Mouse (Mus musculus) CD4-positive, CD25-positive, alpha-beta regulatory T cell, adult 4 months (primary cell): ENCODE results near the gene Tcte1. TPM values are rescaled to one million over a fixed set of nuclear protein-coding genes. Genes with fewer than 3 reads are reported as not detected.
A peak's percentile ranks its signal among the peaks of the same experiment; 100 is the strongest.

Experiments used
- ATAC-seq: one replicate; pipeline ENCODE4 v1.8.0; 2017
- polyA plus RNA-seq, 2 experiments: library from polyadenylated mRNA; unstranded; fragments of 100-300 nt; shearing (Covaris generic); gene quantifications; one replicate each; pipeline ENCODE4 v1.2.1; 2017

Tcte1 gene
- polyA plus RNA-seq, 2 experiments from 2014 or later: not detected

DNA sequence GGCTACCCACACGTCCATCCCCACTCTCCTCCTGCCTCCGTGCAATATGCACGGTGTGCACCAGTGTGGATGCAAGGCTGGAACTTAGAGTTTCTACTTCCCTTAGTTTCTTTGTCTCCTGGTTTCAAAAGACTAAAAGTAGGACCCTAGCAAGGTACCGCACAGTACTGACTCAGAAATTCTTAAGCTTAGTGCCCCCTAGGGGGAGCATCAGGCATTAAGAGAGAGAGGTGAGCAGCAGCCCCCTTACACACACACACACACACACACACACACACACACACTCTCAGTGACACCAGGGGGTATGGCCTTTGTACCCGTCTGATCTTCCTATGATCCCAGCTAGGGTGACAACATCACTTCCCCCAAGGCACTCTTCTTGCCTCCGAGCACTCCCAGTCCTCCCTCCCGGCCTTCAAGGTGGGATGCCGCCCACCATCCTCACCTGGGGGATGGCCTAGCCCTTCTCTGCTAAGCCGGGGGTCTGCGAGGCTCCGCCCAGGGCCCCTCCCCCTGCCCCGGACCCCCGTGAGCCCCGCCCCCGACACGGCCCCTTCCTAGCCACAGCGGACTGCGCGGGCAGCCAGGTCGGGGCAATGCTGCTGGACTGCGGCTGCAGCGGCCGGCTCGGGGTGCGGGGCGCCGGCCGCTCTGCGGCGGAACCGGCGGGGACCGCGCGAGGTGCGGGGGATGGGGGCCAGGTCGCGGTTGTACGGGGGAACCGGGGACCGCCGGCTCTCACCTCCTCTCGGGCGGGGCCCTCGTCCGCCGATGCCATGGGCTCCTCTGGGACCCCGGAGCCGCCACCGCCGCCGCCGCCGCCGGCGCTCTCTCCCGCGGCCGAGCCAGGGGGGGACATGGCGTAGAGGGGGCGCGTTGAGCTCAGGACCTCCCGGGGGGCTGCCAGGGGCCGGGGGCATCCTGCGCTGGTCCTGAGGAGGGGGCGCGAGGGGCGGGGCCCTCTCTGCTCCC, 25.6 kb downstream of the Tcte1 start:
- no peak for ATAC-seq

DNA sequence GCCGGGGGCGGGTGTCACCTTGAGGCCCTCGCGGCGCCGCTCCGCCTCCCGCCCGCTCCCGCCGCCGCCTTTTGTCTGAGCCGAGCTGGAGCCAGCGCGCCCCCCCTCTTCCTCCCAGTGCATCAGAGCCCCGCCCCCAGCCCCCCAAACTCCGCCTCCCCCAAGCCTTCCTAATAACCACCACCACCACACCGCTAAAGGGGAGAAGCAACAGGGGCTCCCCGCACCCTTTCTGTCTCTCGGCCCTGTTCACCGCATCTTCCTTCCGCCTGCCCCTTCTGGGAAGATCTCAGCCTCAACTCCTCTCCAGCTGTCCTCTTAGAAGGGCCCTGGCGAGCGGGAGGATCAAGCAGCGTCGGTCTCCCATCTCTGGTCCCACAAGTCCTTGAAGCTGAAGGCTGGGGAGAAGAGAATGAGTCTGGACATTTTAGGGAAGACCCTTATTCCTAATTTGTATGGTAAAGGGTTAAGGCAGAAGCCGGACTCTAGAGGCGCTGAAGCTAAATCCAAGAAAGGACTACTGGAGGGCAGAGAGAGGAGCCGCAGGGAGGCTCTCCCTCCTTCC, 26.5 kb downstream of the Tcte1 start, which contains the start of gene Tmem151b:
Gene Tmem151b (minus strand): TSS at position 61 of the 565 bp plus-strand sequence.
- peak; percentile 8 for ATAC-seq

DNA sequence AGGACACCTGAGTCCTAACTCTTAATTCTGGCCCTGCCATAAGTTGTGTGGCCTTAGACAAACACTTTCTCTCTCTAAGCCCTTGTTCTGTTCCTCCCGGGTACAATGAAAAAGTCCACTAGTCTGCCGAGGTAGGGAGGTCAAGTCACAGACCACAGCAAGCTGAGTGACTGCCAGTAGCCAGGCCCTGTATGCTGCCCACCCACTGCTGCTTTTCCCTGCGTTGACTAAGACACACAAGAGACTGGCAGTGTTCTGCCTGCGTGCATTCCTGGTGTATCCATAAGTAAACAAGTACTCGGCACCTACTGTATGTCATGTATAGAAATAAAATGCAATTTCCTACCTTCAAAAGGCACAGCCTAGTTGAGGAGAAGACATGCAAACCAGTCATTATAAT, 27.0 kb downstream of the Tcte1 start:
- no peak for ATAC-seq

DNA sequence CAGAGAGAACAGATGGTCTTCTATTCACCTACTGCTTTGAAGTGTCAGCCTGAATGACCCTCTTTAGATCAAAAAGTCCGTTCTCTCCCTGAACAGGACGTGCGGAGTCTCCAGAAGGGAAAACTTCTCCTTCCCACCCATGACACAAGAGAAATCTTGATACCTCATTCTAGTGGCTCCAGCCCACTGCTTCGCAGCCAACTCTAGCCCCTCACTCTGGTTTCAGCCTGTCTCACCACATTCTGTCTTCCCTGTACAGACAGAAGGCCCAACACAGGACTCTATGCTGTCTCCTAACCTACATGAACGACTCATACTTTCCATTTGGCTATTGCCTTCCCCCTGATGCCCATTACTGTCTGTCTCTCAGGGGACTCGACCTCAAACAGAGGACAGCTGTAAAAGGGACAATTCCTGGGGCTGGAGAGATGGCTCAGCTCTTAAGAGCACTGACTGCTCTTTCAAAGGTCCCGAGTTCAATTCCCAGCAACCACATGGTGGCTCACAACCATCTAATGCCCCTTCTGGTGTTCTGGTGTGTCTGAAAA, 28.1 kb downstream of the Tcte1 start:
- no peak for ATAC-seq

DNA sequence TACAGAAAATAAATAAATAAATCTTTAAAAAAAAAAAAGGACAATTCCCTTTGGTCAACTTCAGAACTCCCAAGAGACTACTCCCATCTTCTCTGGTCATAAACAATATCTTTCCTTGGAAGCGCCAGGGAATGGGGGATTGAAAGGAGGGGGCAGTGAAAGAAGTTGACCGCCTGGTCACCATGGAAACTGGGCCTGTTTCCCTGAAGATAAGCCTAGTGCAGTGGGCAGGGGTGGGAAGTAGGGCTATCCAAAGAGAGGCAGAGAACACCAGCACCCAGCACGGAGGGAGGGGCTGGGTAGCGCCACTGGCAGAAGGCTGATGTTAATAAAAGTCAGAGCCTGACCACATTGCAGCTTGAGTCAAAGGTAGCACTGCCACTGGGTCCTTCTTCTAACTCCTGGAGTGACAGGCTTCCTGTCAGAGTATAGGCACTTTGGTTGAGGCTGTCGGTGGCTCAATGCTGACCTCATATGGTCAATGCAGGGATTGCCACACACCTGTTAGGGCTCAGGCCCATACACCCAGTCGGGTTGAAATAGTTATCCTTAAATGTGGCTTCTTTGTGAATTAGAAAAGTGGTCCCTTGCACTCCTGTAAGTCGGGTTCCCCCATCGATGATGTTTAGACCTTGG, 28.7 kb downstream of the Tcte1 start:
- ATAC-seq: peak; percentile 69

DNA sequence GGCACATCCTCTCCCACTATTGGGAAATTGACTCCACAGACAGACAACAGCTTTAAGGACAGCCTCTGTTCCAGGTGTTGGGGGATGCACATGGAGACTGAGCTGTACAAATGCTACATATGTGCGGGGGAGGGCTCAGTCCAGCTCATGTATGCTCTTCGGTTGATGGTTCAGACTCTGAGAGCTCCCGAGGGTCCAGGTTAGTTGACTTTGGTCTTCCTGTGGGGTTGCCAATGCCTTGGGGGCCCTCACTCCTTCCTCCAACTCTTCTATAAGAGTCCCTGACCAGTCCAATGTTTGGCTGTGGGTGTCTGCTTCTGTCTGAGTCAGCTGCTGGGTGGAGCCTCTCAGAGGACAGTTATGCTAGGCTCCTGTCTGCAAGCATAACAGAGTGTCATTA, 29.8 kb downstream of the Tcte1 start:
- no peak for ATAC-seq

DNA sequence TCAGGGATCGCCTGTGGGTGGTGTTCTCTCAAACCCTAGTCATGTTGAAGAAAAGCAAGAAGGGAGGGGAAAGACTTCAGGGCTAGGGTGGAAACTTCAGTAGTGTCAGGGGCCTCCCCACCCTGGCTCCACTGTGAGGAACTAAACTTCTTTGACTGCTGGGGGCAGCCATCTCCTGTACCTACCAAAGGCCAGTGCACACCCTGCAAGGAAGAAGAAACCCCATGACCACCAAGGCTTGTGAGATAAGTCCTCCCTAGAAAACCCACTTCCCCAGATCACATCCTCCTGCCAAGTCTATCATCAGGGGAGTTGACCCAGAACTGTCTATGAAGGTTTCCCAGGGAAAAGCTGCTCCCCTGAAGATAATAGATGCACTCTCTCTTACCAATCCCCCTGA, 31.2 kb downstream of the Tcte1 start:
- ATAC-seq: no peak

DNA sequence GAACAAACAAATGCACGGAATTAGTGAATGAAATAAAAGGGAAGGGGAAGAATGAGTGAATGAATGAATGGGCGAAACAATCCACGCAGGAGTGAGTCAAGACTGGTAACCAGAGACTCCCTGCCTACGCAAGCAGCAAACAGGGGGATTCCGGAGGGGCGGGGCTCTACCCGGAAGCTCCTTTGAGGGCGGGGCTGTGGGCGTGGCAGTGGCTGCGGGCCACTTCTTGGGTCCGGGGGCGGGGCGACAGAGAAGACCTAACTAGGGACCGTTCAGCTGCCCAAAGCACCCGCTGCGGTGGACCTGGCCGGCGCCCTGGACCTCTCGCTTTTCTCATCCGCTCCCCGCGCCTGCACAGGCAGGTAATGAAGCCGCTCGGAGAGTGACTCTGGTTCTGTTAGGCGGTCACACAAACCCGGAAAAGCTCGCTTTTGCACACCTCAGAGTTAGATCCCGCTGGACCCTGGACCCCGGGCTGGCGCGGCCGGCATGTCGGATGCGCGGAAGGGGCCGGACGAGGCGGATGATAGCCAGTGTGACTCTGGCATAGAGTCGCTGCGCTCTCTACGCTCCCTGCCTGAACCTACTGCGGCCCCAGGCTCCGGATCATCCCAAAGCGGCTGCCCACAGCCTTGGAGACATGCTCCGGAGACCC, 32.3 kb downstream of the Tcte1 start, which contains the start of gene Nfkbie:
Gene Nfkbie (plus strand): TSS at position 252 of the 655 bp plus-strand sequence.
- ATAC-seq: peak; percentile 61

DNA sequence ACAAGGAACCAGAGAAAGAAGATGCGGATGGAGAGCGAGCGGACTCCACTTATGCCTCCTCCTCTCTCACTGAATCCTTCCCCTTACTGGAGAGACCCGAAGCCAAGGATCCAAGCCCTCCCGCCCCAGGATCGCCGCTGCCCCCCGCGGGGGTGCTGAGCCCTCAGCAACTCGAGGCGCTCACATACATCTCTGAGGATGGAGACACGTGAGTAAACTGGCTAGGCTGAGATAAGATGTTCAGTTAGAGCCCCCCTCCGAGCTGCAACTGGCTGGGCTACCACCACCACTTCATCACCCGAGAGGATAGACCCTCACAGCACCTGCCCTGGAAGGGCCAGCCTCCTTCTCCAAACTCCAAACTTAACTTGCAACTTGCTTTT, 32.9 kb downstream of the Tcte1 start:
- no peak for ATAC-seq

DNA sequence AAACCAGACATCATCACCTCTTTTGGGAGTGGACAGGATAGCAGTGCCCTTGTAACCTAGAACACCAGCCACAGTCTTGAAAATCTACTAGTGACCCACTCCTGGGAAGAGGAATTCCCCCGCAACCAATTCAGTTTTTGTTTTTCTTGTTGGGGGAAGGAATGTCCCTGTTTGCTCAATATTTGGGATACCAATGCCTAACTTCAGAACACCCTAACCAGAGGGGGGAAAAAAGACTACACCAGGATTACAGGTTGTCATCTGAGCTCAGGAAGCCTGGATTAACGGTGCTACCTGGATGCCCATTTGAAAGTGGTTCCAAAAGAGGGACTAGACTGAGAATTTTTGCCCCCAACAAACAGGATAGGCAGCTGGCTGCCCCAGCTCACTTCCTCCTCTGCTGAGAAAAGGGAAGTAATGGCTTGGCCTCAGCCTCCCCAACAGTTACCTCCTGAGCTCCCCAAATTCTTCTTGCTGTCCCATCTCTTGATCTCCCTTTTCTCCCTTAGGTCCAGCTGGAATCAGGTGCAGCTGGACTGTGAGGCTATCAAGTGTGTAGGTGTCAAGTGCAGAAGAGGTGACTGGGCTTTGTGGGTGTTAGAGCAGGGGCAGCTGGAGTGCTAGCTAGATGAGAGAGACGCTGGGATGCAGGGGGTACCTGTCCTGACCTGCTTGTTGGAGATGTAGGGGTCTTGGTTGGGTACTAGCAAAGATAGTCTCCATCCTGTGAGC, 33.4 kb downstream of the Tcte1 start:
- no peak for ATAC-seq

DNA sequence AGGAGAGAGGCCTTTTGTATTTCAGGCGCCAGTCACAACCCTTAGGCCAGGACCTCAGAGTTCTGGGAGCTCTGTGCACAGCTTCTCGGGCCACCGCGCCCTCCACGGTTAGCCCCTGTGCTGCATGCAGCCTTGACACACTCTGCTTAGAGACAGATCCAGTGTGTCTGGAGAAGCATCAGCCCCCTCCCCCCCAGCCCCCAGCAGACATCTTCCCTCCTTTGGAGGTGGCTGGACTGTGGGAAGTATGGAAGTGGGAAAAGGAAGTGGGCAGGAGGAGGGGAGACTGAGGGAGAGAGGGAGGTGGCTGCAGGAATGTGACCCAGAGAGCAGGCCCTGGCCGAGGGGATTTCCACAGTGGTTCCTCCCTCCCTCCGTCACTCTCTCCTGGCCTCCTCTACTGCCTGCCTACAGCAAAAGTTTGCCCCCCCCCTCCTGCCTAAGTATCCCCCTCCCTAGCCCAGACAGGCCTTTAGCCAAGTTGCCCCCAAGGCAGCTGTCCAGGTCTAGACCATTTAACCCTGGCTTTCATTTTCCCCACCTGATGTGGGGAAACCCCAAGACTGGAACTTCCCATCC, 34.1 kb downstream of the Tcte1 start:
- no peak for ATAC-seq

DNA sequence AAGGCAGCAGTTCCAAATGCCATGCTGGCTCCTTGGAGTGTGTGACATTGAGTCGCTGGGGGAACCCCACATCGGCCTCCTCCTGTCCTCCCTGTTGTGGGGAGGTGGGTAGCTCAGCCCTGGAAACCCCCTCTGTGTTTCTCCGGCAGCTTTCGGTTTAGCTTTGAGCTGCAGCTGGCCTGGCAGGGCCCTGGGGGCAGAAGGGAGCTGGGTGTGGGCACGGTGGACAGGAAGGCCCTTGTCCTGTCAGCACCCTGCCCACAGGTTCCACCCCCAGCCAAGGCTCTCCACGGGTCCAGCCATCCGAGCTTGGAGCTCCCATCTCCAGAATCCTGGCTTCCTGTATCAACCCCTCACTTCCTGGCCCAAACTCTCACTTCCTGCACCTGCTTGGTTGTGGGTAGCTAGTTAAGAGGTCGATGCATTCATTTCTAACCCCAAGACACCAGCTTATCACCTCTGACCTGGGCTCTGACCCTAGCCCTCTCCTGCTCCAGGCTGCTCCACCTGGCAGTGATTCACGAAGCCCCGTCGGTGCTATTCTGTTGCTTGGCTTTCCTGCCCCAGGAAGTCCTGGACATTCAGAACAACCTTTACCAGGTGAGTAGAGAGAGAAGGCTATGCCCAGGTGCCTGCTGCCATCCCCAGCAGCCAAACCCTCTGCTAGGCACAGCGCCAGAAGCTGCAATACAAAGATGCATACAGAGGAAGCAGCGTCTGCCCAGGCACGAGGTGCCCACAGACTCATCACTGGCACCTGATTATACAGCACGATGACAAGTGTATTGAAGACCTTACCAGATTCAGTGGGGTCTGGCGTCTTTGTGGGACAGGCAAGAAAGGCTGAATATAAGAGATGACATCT, 35.0 kb downstream of the Tcte1 start:
- peak; percentile 60 for ATAC-seq

DNA sequence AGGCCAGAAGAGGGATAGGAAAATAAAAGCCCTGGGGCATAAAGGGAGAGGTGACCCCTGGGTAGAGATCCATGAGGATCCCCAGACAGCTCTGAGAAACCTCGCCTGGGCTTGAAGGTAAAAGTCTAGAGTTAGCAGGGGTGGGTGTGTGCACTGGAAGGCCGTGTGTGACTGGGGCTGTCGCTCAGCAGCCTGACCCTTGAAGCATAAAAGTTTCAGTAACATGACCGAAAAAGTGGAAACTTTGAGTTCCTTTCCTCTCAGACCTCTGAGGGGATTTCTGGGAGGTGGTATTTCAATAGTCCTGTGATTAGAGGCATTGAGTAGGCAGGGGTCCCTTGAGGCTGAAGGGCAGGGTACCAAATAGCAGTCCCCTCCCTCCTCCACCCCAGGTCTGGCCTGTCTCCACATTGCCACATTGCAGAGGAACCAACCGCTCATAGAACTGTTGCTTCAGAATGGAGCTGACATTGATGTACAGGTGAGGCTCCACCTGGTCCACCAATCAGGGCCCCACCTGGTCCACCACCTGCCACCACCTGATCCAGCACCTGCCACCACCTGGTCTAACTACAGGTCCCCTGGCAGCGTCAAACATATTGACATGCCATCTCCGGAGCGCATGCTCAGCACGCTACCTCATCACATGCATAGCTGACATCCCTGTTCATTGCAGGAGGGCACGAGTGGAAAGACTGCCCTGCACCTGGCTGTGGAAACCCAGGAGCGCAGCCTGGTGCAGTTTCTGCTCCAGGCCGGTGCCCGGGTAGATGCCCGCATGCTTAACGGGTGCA, 36.7 kb downstream of the Tcte1 start:
- no peak for ATAC-seq

DNA sequence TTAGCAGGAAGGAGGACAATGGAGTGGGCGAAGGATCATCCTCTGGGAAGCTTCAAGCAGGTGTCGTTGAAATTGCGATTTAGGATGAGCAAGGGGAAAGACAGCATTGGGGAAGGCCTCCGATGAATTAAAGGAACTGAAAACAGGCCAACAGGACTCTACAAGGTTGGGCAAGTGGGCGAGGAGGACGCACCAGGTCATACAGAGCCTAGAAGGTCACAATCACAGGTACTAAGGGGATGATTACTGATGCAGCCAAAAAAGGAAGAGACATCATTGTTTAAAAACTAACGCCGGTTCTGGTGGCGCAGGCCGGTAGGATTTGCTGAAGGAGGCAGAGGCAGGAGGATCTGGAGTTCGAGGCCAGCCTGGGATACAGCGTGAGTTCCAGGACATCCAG, 40.0 kb downstream of the Tcte1 start:
- no peak for ATAC-seq

DNA sequence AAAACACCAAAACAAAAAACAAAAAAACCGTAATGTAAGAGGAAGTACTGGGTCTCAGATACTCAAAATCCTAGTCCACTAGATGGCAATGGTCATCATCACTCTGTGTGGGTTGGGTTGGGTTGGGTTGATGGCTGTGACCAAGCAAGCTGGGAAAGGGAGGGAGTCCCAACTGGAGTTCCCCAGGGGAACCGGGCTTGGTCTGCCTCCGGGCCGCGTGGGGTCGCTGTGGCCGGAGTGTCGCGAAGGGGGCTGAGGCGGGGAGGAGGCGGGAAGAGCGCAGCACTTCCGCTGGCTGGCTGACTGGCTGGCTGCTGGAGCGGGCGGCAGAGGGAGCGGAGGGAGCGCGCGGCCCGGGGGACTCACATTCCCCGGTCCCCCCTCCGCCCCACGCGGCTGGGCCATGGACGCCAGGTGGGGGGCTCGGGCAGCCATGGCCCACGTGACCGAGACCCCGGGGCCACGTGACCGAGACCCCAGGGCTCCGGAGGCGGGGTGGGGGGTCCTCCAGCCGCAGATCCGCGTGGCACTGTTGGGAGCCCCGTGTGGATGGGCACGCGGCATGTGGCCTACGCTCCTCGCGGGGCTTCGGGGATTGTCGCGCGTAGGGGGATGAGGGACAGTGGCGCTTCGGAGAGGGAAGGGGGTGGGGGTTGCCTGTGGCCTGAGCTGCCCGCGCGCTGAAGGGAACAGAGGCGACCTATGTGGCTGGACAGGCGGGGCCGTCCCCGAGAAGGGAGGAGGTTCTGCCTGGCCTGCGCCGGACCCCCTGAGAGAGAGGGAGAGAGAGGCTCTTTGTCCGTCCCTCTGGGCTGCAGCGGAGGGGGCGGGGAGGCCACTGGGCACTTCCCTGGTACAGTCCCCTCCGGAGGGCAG, 40.7 kb downstream of the Tcte1 start, which contains the start of gene Slc35b2:
Gene Slc35b2 (plus strand): TSS at position 220 of the 876 bp plus-strand sequence.
- peak; percentile 73 for ATAC-seq

DNA sequence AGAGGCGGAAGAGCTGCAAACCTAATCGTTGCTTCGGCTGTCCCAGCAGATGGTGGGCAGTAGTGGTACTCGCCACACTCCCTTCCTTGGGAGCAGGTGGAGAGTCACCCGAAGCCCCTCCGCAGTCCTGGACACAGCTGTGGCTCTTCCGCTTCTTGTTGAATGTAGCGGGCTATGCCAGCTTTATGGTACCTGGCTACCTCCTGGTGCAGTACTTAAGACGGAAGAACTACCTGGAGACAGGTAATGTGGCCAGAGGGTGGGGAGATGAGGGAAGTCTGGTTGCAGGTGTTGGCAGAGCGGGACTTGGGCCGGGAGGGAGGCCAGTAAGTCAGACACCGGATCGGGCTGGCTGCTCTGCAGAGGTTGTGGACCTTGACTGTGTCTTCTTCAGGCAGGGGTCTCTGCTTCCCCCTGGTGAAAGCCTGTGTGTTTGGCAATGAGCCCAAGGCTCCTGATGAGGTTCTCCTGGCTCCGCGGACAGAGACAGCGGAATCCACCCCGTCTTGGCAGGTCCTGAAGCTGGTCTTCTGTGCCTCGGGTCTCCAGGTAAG, 41.4 kb downstream of the Tcte1 start:
- ATAC-seq: no peak

DNA sequence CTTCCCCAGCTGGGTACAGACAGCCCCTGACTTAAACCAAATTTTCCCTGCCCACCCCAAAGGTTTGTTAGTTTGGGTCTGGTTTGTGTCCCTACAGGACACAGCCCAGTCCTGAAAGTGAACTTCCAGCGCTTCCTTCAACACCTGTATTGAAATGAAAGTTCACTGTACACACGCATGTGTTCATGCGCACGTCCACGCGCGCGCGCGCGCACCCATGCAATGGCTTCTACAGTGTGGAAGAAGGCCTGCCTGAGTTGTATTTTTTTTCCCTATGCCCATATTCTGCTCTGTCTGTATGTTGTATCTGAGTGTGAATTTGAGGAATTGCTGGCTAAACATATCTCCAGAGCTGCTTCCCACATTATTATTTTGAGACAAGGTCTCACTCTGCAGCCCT, 41.9 kb downstream of the Tcte1 start:
- no peak for ATAC-seq

DNA sequence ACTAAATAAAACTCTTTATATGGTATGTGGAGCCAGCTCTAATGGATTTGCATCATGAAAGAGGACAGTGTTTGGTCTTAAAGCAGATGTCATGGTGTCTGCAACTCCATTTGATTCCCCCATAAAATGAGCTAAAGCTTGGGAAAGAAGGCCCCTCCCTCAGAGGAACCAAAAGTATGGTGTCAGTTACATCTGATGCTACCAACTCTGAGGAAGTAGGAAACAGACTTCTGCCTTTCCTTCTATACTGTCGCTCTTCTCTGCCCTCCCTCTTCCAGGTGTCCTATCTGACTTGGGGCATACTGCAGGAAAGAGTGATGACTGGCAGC, 42.8 kb downstream of the Tcte1 start:
- ATAC-seq: no peak
